Mouse (Mus musculus): ENCODE measurements around the gene Myoz2. TPM values are rescaled to one million over a fixed set of nuclear protein-coding genes. Genes with fewer than 3 reads are reported as not detected.

Gene Myoz2
- total and polyA plus RNA-seq, 3 experiments: not detected

- dilution Hi-C loops (cut with MboI; ENCODE audit: extremely low pct_ligation_motif_present, extremely low pct_unique_long_range_greater_than_20kb, low sequenced_read_pairs) (no loop called here), in situ Hi-C loops (cut with MboI; ENCODE audit: low pct_ligation_motif_present, low pct_unique_long_range_greater_than_20kb, low sequenced_read_pairs) (no loop called here)
- Histone ChIP-seq H3K27ac (ENCODE audit: insufficient read depth, low read depth) (no peak overlapping the region), H3K9ac (ENCODE audit: insufficient read depth, low read depth) (no peak overlapping the region), H3K4me3 (replicated peaks in 1 of 3; ENCODE audit: low read depth in 2 of 3, low read length in 2 of 3, poor library complexity in 1 of 3) (no peak overlapping the region), H3K36me3 (replicated peaks in 1 of 2; ENCODE audit: control insufficient read depth in 1 of 2, insufficient read depth in 1 of 2, low read length in 1 of 2) (no peaks in the 10 kb centered on the region), H3K4me1 (ENCODE audit: control insufficient read depth in 1 of 2, insufficient read depth in 2 of 2) (no peaks in the 10 kb centered on the region), H3K4me2 (ENCODE audit: insufficient read depth, low read depth, poor library complexity, severe bottlenecking) (no peak overlapping the region), H3K79me2 (replicated peaks; ENCODE audit: control insufficient read depth, extremely low read depth, insufficient read depth, poor library complexity, severe bottlenecking) (no peaks in the 10 kb centered on the region), H3K27me3 (replicated peaks) (no peaks in the 10 kb centered on the region), H3K9me3 (replicated peaks; ENCODE audit: low read length) (no peaks in the 10 kb centered on the region)
- no peak for TF ChIP-seq MAZ (IDR thresholded peaks at IDR 0.05; ENCODE audit: low read depth, low read length)
- no peak for TF ChIP-seq NELFE (IDR thresholded peaks at IDR 0.05; ENCODE audit: low read depth, low read length)
- no peak for TF ChIP-seq ETS1 (conservative IDR thresholded peaks at IDR 0.05; ENCODE audit: low read depth, low read length)
- TF ChIP-seq ELF1 (IDR thresholded peaks at IDR 0.05; ENCODE audit: low read depth, low read length): no peak
- no peak for TF ChIP-seq HCFC1 (IDR thresholded peaks at IDR 0.05; ENCODE audit: low read depth, low read length)
- TF ChIP-seq JUN (IDR thresholded peaks at IDR 0.05; ENCODE audit: insufficient read depth, low read depth, low read length): no peak
- TF ChIP-seq POLR2AphosphoS2 (IDR thresholded peaks at IDR 0.05; ENCODE audit: low read depth, low read length): no peak
- TF ChIP-seq MAFK (IDR thresholded peaks at IDR 0.05; ENCODE audit: insufficient replicate concordance, low read length): no peak
- TF ChIP-seq JUND (conservative IDR thresholded peaks at IDR 0.05; ENCODE audit: low read depth, low read length): no peak
- no peak for TF ChIP-seq MAX (IDR thresholded peaks at IDR 0.05; ENCODE audit: low read length)
- TF ChIP-seq ZKSCAN1 (IDR thresholded peaks at IDR 0.05; ENCODE audit: borderline replicate concordance, low read depth, low read length): no peak
- TF ChIP-seq NRF1 (IDR thresholded peaks at IDR 0.05; ENCODE audit: low read depth, low read length): no peak
- TF ChIP-seq TBP (conservative IDR thresholded peaks at IDR 0.05; ENCODE audit: low read depth, low read length): no peak
- no peak for TF ChIP-seq ZNF384 (IDR thresholded peaks at IDR 0.05; ENCODE audit: low read depth, low read length)
- TF ChIP-seq UBTF (IDR thresholded peaks at IDR 0.05; ENCODE audit: low read depth, low read length): no peak
- no peak for TF ChIP-seq GABPA (IDR thresholded peaks at IDR 0.05; ENCODE audit: insufficient replicate concordance, low read depth, low read length)
- no peak for DNase-seq (ENCODE audit: extremely low read depth)
Observed at GRCm38 (mm10) chr3:122975964-122976363, 58.9 kb downstream of the Myoz2 start.

- Histone ChIP-seq H3K4me3 (replicated peaks in 1 of 3; ENCODE audit: low read depth in 2 of 3, low read length in 2 of 3, poor library complexity in 1 of 3) (no peak overlapping the region), H3K27ac (ENCODE audit: insufficient read depth, low read depth) (no peak overlapping the region), H3K4me2 (ENCODE audit: insufficient read depth, low read depth, poor library complexity, severe bottlenecking) (no peak overlapping the region), H3K4me1 (ENCODE audit: control insufficient read depth in 1 of 2, insufficient read depth in 2 of 2) (no peaks in the 10 kb centered on the region), H3K9ac (ENCODE audit: insufficient read depth, low read depth) (no peak overlapping the region), H3K79me2 (replicated peaks; ENCODE audit: control insufficient read depth, extremely low read depth, insufficient read depth, poor library complexity, severe bottlenecking) (no peaks in the 10 kb centered on the region), H3K9me3 (replicated peaks; ENCODE audit: low read length) (no peaks in the 10 kb centered on the region), H3K36me3 (replicated peaks in 1 of 2; ENCODE audit: control insufficient read depth in 1 of 2, insufficient read depth in 1 of 2, low read length in 1 of 2) (no peaks in the 10 kb centered on the region), H3K27me3 (replicated peaks) (no peaks in the 10 kb centered on the region)
- dilution Hi-C loops (cut with MboI; ENCODE audit: extremely low pct_ligation_motif_present, extremely low pct_unique_long_range_greater_than_20kb, low sequenced_read_pairs) (no loop called here), in situ Hi-C loops (cut with MboI; ENCODE audit: low pct_ligation_motif_present, low pct_unique_long_range_greater_than_20kb, low sequenced_read_pairs) (no loop called here)
- no peak for DNase-seq (ENCODE audit: extremely low read depth)
- no peak for TF ChIP-seq TBP (conservative IDR thresholded peaks at IDR 0.05; ENCODE audit: low read depth, low read length)
- no peak for TF ChIP-seq CTCF (conservative IDR thresholded peaks at IDR 0.05 in 1 of 2, IDR thresholded peaks at IDR 0.05 in 1 of 2; ENCODE audit: low read depth in 2 of 2, low read length in 2 of 2)
- no peak for TF ChIP-seq RAD21 (IDR thresholded peaks at IDR 0.05; ENCODE audit: low read depth, low read length)
Observed at GRCm38 (mm10) chr3:122975363-122975762, 59.5 kb downstream of the Myoz2 start.

Data from CH12.LX (cell line).